Mouse (Mus musculus) kidney, adult 2 months (tissue): ENCODE measurements around the gene Nsun7.

Experiments
- CTCF ChIP-seq: fragments of 200-500 bp; conservative IDR thresholded peaks from 2 replicates; pipeline ENCODE4 v1.5.1; 2011; ENCODE audit warnings: low read depth, mild to moderate bottlenecking, control low read depth, low read length, moderate library complexity, mixed read lengths; ENCODE audit not compliant: insufficient read depth, insufficient read length
- POLR2A ChIP-seq: fragments of 200-500 bp; IDR thresholded peaks from one replicate; pipeline ENCODE4 v1.6.1; 2011; ENCODE audit warnings: low read depth, low read length, control low read depth

DNA sequence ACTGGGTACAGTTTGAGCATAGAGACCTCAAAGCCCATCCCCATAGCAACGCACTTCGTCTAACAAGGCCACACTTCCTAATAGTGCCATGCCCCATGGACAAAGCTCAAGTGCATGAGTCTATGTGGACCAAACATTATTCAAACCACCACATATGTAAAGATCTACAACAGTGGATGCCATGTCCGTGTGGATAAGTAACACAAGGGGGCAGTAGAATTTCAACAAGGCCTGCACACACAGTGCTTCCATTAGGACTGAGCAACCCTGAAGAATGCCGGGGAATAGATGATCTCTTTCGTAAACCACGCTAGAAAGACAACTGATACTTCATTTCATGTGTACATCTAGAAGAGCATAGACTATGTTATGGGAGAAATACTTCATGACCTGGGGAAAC lies 21.0 kb downstream of the Nsun7 start:
- TF ChIP-seq CTCF (peak; percentile 37), POLR2A (no peak)
